Mouse (Mus musculus): ENCODE results near the gene Tmem220.
A peak's percentile ranks its signal among the peaks of the same experiment; 100 is the strongest.
"Not testable (repeated sequence)": the region's sequence is repeated elsewhere in the genome, so short reads cannot be mapped to it uniquely, and the experiment has no call there.

Tmem220 gene

DNA sequence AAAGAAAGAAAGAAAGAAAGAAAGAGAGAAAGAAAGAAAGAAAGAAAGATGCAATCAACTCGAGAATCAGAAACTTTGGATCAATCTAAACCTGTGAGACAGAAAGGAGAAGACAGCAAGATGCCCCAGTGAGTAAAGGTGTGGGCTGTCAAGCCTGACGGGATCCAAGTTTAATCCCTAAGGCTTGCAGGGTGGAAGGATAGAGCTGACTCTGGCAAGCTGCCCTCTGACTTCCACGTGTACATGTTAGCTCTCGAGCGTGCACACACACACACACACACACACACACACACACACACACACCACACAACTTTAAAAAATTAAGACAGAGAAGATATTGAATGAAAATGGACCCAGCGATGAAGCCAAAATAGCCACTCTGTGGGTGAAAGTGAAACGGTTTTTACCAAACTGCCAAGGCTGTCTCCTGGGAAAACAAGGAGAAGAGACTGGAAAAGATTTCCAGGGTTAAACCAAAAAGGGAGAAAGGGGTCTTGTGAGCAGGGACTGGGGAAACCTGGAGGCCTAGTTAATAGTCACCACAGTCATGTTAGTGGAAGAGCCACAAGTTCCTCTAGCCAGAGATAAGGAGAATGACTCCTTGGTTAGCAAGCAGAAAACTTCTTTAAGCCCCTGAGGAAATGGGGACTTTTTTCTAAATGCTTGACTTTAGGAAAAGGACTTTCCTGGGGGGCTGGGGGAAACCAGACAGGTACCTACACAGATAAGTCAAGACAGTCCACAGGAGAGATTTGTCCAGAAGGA lies 5.1 kb upstream of the Tmem220 start:
- peak; percentile 41 to 44 for DNase-seq

DNA sequence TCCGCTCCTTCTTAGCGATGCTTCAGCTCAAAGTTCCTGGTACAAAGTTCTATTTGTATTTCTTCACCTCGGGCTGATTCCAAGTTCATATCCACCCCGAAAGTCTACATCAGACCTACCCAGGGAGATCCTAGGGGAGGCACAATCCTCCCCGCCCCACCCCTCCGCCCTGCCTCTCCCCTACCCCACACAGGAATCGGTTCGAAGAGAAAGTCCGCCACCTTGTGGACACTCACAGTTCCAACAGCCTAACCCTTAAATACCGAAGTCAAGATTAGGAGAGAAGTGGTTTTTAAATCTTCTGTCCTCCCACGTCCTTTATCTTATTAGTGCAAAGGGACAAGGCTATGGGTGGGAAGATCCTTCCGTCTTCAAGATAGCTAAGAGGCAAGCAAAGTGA lies 4.0 kb upstream of the Tmem220 start:
- peak; percentile 59 to 61 for DNase-seq

DNA sequence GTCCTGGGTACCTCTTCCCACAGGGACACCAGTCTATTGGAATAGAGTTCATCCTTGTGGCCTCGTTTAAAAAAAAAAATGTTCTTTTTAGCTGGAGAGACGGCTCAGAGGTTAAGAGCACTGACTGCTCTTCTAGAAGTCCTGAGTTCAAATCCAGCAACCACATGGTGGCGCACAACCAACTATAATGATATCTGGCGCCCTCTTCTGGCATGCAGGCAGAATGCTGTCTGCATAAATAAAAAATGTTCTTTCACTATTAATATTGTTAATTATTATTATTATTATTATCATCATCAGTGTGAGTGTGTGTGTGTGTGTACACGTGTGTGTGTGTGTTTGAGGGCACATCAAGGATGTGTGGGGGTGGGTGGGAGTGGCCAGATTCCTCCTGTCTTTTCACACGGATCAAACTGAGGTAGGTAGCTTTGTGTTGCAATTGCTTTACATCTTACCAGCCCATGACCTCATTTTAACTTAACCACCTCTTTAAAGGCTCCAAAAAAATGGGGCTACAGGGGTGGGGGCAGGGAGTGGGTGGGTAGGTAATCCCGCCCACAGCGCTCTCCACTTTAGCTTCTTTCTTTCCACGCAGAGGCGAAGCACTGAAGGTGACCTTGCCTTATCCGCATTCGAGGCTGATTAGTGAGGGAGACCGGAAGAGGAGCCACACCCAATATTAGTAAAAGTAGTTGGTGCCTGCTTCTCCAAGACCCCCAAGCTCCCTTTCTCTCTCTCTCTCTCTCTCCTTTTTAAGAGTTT lies 2.4 kb upstream of the Tmem220 start:
- DNase-seq, result no peak

DNA sequence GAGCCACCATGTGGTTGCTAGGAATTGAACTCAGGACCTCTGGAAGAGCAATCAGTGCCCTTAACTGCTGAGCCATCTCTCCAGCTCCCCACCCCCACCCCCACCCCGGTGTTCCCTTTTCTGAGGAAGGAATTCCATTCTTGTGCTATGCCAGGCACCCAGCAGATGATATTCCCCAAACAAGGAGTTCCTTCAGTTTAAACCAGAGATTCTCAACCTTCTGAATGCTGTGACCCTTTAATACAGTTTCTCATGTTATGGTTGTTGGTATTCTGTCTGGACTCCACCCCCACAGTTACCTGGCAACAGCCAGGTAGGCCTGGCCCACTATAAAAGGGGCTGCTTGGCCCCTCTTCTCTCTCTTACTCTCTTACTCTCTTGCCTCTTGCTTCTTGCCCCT lies 1.8 kb upstream of the Tmem220 start:
- DNase-seq, result not testable (repeated sequence)

DNA sequence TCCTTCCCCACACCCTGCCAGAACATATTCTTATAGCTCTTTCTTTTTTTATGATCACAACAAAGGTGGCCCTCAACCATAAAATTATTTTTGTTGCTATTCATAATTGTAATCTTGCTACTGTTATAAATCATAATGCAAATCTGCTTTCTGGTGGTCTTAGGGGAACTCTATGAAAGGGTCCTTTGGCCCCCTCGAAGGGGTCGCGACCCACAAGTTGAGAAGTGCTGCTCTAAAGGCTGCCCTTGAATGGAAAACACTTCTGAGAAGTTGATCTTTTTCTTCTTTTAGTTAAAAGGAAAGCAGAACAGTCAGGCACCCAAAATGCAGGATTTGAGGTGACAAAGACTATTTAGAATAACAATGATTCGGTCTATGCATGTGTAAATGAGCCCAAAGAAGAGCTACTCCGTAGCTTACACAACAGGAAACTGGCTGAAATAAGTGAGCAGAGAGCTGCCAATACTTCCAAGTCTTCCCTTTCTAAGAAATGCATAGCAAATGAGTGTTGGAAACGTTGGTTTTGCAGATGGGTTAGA lies 1.1 kb upstream of the Tmem220 start:
- no peak for DNase-seq

DNA sequence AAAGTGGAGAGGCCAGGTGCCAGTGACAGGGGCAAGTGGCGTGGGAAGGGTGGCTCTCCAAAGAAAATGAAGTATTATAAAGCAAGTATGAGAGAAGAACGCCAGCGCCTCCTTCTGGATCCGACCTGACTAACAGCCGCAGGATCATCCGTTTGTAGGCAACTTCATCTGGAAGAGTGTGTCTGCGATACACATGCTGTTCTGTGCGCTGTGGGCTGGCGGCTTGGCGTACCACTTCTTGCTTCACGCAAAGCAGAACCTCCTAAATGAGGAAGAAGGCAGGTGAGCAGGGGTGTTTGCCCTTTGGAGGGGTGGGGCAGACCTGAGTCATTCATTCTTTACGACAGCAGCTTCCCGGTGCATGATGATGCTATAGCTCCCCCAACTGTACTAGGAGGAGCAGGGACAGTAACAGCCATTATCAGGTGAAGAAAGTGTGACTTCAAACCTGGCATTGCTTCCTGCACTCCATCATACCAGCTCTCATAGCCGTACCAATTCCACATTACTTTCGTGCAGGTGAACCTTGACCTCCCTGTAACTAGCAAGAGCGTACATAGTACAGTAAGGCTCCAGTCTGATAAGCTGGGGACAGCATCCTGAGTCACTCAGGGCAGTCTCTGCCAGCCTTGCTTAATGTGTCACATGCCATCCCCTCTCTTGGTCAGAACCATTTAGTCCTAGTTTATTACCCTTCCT lies 6.1 kb downstream of the Tmem220 start:
- peak in 1 of 2 experiments; percentile 14 for DNase-seq

DNA sequence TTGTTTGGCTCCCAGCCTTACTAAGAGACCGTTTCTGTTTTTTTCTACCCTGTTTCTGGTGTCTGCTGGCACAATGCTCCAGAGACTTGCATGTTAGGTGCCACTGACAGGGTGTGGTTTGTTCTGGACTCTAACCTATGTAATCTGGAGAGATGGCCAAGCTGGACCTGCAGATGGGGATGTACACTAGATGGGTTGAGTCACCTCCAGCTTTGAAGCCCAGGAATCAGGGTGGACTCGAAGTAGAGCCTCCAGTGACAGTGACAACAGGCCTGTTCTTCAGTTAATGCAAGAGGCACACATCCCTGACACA lies 6.6 kb downstream of the Tmem220 start:
- DNase-seq, result no peak

DNA sequence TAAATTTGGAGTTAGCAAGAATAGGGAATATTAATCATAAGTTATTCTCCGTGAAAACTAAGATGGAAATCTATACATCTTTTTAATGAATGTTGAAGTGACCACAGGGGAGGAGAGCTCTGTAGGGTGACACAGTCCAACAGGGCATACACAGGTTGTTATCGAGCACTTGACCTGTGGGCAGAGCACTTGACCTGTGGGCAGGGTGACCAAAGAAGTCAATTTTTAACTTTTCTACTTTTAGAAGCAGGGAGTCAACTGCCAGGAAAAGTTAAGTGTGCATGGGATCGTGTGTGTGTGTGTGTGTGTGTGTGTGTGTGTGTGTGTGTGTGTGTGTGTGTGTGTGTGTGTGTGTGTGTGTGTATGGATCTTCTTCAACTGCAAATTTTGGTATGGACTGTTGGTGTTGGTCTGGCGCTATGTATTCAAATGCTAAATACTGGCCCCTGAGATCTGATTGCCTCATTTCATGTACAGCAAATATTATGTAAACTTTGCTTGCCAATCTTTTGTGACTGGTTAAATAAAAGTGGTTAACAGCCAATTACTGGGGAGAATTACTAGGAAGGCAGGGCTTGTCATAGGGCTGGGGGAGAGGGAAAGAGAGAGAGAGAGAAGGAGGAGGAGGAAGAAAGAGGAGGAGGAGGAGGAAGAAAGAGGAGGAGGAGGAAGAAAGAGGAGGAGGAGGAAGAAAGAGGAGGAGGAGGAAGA lies 10.0 kb downstream of the Tmem220 start:
- DNase-seq, result peak; percentile 41 to 61

DNA sequence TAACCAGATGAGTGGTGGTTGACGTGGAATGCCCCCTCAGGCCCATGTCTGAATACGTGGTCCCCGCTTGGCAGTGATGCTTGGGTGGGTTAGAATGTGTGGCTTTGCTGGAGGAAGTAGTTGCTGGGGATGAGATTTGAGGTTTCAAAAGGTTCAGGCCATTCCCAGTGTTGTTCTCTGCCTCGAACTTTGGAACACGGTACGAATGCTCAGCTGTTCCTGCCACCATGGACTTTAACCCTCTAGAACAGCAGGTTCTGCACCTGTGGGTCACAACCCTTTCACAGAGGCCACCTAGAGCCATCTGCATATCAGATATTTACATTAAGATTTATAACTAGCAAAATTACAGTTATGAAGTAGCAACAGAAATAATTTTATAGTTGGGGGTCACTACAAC lies 11.3 kb downstream of the Tmem220 start:
- DNase-seq, result peak; percentile 64 to 73

DNA sequence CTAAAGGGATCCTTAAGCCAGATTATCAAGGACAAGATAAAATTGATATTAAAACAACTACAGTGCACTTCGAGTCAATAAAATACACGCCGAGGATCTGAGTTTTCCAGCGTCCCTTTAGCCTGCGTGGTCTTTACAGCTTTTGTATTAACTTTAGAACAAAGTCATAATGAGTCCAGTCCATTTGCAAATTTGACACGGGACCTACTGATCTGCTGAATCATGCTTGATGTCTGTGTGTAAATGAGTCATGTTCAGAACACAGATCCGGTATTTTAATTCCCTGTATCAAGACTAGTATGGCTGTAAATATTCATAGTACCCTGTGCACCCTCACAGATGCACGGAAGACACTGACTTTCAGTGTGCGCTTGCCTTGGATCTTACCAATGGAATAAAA lies 11.9 kb downstream of the Tmem220 start:
- no peak for DNase-seq

DNA sequence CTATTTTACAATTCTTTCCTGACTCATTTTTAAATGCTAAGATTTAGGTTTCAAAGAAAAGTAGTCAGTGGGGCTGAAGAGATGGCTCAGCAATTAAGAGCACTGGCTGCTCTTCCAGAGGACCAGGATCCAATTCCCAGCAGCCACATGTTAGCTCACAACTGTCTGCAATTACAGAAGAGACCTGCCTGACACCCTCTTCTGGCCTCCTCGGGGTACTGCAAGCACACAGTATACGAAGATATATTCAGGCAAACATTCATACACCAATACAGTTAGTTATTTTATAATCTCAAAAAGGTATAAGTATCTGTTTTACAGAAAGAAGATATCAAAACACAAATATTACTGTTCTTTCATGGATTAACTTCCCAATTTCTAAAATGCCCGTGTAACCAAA lies 14.8 kb downstream of the Tmem220 start:
- DNase-seq, result no peak

DNA sequence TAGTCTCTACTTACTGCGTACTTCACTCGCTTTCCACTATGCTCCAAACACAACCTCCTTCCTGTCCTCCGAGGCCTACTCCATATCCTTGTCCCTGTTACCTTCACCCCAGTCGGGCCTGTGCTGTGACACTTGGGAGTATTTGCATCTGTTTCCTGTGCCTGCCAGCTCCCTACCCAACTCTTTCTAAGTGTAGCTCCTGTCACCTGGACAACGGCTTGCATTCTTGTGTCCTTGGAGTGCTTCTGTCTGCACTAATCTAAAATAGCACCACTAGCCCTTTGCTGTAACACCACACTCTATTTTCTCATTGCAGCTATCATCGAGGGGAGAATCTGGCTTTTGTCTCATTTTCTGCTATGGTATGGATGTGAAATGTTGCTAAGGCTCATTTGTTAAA lies 15.5 kb downstream of the Tmem220 start:
- DNase-seq, result no peak

DNA sequence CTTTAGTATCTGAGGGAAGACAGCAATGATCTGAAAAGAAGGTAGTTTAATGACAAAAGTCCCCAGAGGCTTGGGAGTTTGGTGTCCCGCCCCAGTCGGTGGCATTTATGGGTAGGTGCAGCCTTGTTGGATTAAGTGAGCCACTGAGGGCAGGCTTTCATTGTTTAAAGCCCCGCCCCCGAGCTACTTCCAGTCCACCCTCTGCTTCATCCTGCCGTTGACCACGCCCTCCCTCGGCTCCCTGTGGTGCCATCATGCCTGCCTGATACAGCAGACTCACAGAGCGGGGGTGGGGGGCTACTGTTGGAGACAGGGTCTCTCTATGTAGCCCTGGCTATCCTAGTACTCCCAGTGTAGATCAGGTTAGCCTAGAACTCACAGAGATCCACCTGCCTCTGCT lies 18.1 kb downstream of the Tmem220 start:
- no peak for DNase-seq

DNA sequence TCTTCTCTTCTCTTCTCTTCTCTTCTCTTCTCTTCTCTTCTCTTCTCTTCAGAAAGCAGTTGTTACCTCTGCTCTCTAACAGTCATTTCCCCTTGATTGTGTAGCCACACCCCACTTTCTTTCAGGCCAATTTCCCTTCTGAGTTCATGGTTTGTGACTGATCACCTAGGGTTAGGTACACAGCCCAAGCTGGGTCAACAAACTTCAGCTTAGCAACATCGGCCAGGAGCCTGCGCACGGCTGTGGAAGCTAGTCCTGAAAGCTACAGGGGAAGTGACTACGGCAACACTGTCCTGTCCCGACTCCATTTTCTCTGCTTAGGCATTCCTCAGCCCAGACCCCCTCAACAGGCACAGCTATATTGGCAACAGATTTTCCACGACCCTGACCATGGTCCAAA lies 20.0 kb downstream of the Tmem220 start:
- peak in 1 of 2 experiments; percentile 14 for DNase-seq

DNA sequence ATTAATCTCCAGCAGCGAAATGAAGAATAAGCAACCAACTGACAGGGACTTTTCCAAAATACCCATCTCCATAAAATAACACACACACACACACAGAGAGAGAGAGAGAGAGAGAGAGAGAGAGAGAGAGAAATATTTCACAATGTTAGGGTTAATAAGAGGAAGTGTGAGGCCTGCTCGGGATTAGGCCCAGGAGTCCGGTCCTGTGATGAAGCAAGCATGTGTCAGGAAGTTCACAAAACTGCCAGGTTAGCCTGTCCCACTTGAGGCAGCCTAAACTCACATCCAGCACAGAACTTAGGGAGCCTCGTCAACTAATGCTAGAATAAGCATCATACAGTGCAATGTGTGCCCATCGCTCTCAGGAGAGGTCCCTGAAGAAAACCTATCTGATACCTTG lies 22.2 kb downstream of the Tmem220 start:
- DNase-seq, result no peak

DNA sequence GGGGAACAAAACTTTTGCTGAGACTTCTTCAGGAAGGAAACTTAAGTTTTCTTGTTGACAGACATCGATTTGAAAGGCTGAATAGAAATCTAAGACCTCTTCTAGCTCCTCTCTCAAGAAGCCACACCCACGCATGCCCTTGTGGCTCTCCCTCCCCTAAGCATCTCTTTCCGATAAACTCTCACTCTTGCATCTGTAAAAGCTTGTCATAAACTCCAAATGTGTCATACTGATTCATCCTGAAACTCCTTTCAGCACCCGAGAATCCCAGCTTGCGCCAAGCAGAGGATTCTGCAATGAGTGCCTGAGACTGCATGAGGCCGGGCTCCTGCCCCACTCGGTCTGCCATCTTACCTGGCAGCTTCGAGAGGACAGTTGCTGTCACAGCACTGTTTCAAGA lies 23.5 kb downstream of the Tmem220 start:
- DNase-seq, result no peak

DNA sequence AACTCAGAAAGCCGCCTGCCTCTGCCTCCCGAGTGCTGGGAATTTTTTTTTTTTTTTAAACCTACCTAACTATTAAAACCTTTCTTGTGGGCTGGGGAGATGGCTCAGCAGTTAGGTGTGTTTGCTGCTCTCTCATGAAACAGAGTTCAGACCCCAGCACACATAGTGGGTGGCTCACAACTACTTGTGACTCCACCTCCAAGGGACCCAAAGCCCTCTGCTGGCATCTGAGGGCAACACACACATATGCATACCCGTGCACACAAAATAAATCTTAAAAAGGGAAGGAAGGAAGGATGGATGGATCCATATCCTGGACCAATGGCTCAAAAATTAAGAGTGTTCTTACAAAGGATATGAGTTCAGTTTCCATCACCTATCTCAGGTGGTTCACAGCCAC lies 24.3 kb downstream of the Tmem220 start:
- no peak for DNase-seq

DNA sequence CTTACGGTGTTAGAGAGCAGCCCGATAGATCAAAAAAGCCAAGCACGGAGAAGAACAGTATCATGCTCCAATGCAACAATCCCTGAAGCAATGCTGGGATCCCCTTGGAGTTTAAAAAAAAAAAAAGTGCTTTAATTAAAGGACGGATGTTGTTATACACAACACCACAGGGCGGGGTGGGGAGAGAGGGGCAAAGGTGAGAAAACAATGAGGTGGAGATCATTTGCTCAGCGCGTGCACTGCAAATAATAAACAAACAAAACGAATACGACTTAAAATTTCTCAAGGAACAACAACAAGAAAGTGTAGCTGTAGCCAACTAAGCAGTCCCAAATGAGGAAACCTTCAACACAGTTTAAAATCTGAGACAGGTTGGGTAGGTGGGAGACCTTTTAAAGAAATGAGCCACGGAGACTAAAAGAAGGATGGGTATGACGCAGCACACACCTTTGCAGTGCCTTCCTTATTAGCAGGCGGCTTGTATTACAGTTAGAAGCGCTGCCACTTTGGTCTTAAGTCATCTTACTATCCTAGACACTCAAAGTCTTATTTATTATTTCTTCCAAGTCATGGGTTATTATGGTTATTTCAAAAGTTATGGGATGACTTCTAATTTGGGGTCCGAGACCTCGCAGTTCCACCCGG lies 26.8 kb downstream of the Tmem220 start:
- DNase-seq, result peak in 1 of 2 experiments; percentile 21

DNA sequence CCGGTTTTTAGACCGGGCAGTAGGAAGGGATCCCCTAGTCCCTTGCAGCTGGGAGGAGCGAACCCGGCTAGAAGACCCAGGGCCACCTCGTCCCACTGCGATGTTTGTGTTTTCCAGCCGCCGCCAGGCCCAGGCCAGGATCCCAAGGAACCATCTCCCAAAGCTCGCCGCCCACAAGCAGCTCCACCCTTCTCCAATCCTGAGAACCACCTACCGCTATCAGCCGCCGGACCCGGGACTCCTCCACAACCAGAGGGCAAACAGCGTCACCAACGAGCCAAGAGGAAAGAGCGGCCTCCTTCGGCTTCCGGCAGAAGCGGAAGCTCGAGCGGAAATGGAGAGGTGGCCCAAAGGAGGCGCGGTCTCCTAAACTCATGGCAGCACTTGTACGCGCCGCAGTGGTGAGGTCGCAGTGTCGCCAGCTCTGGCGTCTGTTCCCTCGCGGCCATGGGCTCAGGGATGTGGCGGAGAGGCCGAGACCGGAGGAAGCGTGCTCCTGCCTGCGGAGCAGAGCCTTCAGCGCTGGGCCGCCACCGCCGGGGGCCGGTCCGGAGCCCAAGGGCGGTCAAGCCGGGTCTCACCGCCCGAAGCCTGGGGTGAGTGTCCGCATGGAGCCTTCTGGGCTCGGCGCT lies 27.5 kb downstream of the Tmem220 start, which contains the start of the genes Adprm and Sco1:
Gene Adprm (minus strand): TSS at position 274 of the 632 bp plus-strand sequence.
Gene Sco1 (plus strand): TSS at position 350 of the 632 bp plus-strand sequence.
- DNase-seq, result peak; percentile 91

DNA sequence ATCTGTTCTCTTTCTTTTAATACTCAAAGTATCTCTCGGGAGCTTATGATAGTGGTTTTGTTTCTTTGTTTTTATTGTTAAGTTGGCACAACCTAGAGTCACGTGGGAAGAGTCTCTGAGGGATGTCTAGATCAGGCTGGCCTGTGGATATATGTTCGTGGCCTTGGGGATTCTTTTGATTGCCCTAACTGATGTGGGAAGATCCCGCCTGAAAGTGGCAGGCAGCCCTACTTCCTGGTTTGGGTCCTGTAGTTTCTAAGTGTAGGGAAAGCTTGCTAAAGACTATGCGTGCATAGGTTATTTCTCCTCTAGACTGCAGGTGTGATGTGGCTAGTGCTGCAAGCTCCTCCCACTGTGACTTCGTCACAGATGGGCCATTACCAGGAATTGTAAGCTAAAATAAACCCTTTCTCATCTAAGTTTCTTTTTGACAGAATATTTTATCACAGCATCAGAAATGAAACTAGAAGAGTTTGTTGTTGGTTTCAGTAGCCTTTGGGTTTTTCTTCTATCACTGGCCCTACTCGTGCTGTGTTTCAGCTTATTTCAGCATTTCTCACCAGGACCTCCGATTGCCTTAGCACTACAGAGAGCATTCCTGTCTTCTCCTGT lies 29.9 kb downstream of the Tmem220 start:
- DNase-seq, result no peak

DNA sequence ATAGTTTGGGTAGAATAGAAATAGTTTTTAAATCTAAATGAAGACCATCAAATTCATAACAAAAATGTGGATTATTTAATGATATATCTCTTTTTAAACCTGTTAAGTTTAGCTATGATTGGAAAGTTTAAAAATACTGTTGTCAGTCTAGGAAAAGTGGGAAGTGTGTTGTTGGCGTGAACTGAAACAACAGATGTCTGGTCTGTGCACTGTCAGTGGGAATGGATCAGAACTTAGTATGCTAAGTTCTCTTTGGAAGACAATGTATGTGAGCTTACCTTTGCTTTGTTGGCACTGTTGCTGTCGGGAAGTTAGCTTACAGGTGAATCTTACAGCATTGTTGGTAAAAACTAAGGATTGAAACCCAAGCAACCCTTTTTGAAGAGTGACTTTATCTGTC lies 36.4 kb downstream of the Tmem220 start:
- no peak for DNase-seq
